In genomic region chr7:141455610-141456314, GRCm38 (mm10) we compare ENCODE assay signal across 8 mouse cellular contexts. TPM values are rescaled to one million over a fixed set of nuclear protein-coding genes. Genes with fewer than 3 reads are reported as not detected.
A peak's percentile ranks its signal among the peaks of the same experiment; 100 is the strongest.
DNase-seq lines count a peak whose midpoint lies in the region; ATAC-seq and TF ChIP-seq lines count a peak whose summit lies in the region.

No protein-coding gene starts in this region.

- no peaks in the 10 kb centered on the region for H3K27me3 ChIP-seq in Patski
- peaks cover 12% of the 10 kb centered on the region for H3K27me3 ChIP-seq in lung, embryonic 15.5 days
- H3K27me3 ChIP-seq in neural tube, embryonic 15.5 days (replicated peaks), result peaks cover 18% of the 10 kb centered on the region

- POLR2A ChIA-PET in Patski (lab: Charles Lee), result interaction anchor here (1.2 to 6.5 kb wide), 5 partner anchors 9 to 24 kb away, joined by 3 to 47 read pairs (median 4); partner anchors contain the start of gene Cd151

- peak overlapping the region; percentile 68 for H3K4me3 ChIP-seq in lung, embryonic 15.5 days
- H3K4me3 ChIP-seq in neural tube, embryonic 15.5 days (replicated peaks), result peak overlapping the region; percentile 61

- intact Hi-C loops in left cerebral cortex, postnatal 4 days (cut with DNase I), result no loop called here

- H3K9me3 ChIP-seq in lung, embryonic 15.5 days, result no peaks in the 10 kb centered on the region
- H3K9me3 ChIP-seq in neural tube, embryonic 15.5 days (replicated peaks), result no peaks in the 10 kb centered on the region

- peak; percentile 68 for DNase-seq in B cell, adult 2 months
- no peak for DNase-seq in Patski (ENCODE audit: low read depth, low spot score)
- DNase-seq in embryo, embryonic 10.5 days (ENCODE audit: low spot score), result peak; percentile 76
- DNase-seq in heart, adult 8-10 months (ENCODE audit: low spot score), result peak; percentile 88
- peak; percentile 90 for DNase-seq in kidney, adult 18-20 months
- no peak for DNase-seq in left cerebral cortex, postnatal 4 days

- TF ChIP-seq CTCF in Patski (IDR thresholded peaks at IDR 0.05), result no peak

- H3K9ac ChIP-seq in lung, embryonic 15.5 days, result peak overlapping the region; percentile 60
- peak overlapping the region; percentile 62 for H3K9ac ChIP-seq in neural tube, embryonic 15.5 days (replicated peaks)

- in situ Hi-C loops in Patski (cut with MboI; ENCODE audit: low pct_unique_long_range_greater_than_20kb), result loop anchor here (25.0 kb wide), 1 partner anchor 932 kb away; the partner anchor contains the start of genes Ctsd and Gm49369

- peaks cover 42% of the 10 kb centered on the region for H3K4me1 ChIP-seq in lung, embryonic 15.5 days
- peaks cover 24% of the 10 kb centered on the region for H3K4me1 ChIP-seq in neural tube, embryonic 15.5 days

- 2% methylated on average over 23 of the region's 23 CpGs for WGBS in lung, embryonic 15.5 days
- WGBS in neural tube, embryonic 15.5 days, result under 1% methylated on average over 23 of the region's 23 CpGs

- CTCF ChIA-PET in Patski (lab: Charles Lee), result interaction anchor here (1.1 to 1.3 kb wide), 2 partner anchors 14 to 17 kb away, joined by 3 read pairs; no protein-coding TSS in a partner anchor

- H3K4me2 ChIP-seq in lung, embryonic 15.5 days, result peak overlapping the region; percentile 89
- H3K4me2 ChIP-seq in neural tube, embryonic 15.5 days, result peak overlapping the region; percentile 86

- peak; percentile 29 for ATAC-seq in Patski
- peak; percentile 40; the same call in 1 of the 2 replicates for ATAC-seq in lung, embryonic 15.5 days (ENCODE audit: borderline replicate concordance, extremely low read depth, low FRiP score, low TSS enrichment)
- peak; percentile 33 for ATAC-seq in neural tube, embryonic 15.5 days (ENCODE audit: low FRiP score)

- H3K36me3 ChIP-seq in lung, embryonic 15.5 days, result peaks cover 20% of the 10 kb centered on the region
- peaks cover 34% of the 10 kb centered on the region for H3K36me3 ChIP-seq in neural tube, embryonic 15.5 days

- peak overlapping the region; percentile 87 for H3K27ac ChIP-seq in lung, embryonic 15.5 days
- peak overlapping the region; percentile 68 for H3K27ac ChIP-seq in neural tube, embryonic 15.5 days (replicated peaks)

RNA-seq across cellular contexts. Expression of gene Pnpla2, which starts 0.8 kb away (rescaled TPM):
- polyA plus RNA-seq in Patski (2021), result 90.7 TPM
- total RNA-seq in heart, adult 8-10 months (2022), result 100 to 1,000 TPM; 419 to 549 (median 431) TPM
- polyA plus RNA-seq in lung, embryonic 15.5 days (2015; fragmentation: Nextera tagmentation; extraction: Ambion mirVana), result 35.9 and 41.6 TPM in 2 replicates
- polyA plus RNA-seq in neural tube, embryonic 15.5 days (2015; fragmentation: Nextera tagmentation; extraction: Ambion mirVana), result 17.2 and 25.7 TPM in 2 replicates
- 10 to 100 TPM; 13.9 to 16.0 TPM for total RNA-seq in left cerebral cortex, postnatal 4 days (2021)

RNA-seq across cellular contexts. Expression of gene Cracr2b, which starts 5.1 kb away (rescaled TPM):
- polyA plus RNA-seq in Patski (2021), result 9.9 TPM
- total RNA-seq in heart, adult 8-10 months (2022), result 10 to 100 TPM; 17.7 to 24.2 (median 19.1) TPM
- polyA plus RNA-seq in lung, embryonic 15.5 days (2015; fragmentation: Nextera tagmentation; extraction: Ambion mirVana), result 35.6 and 40.8 TPM in 2 replicates
- polyA plus RNA-seq in neural tube, embryonic 15.5 days (2015; fragmentation: Nextera tagmentation; extraction: Ambion mirVana), result 7.1 and 9.6 TPM in 2 replicates
- total RNA-seq in left cerebral cortex, postnatal 4 days (2021), result 1 to 10 TPM; 4.4 to 4.9 TPM

RNA-seq across cellular contexts. Expression of gene Rplp2, which starts 8.6 kb away (rescaled TPM):
- polyA plus RNA-seq in Patski (2021), result 1,558 TPM
- total RNA-seq in heart, adult 8-10 months (2022), result 100 to 1,000 TPM; 796 to 941 (median 846) TPM
- polyA plus RNA-seq in lung, embryonic 15.5 days (2015; fragmentation: Nextera tagmentation; extraction: Ambion mirVana), result 1,155 and 1,294 TPM in 2 replicates
- 743 and 829 TPM in 2 replicates for polyA plus RNA-seq in neural tube, embryonic 15.5 days (2015; fragmentation: Nextera tagmentation; extraction: Ambion mirVana)
- total RNA-seq in left cerebral cortex, postnatal 4 days (2021), result 100 to 1,000 TPM; 894 to 998 TPM

RNA-seq across cellular contexts. Expression of gene Cd151, which starts 11.4 kb away (rescaled TPM):
- polyA plus RNA-seq in Patski (2021), result 551 TPM
- 100 to 1,000 TPM; 331 to 351 (median 345) TPM for total RNA-seq in heart, adult 8-10 months (2022)
- 24.4 and 30.7 TPM in 2 replicates for polyA plus RNA-seq in lung, embryonic 15.5 days (2015; fragmentation: Nextera tagmentation; extraction: Ambion mirVana)
- polyA plus RNA-seq in neural tube, embryonic 15.5 days (2015; fragmentation: Nextera tagmentation; extraction: Ambion mirVana), result 23.7 and 25.1 TPM in 2 replicates
- 10 to 100 TPM; 46.7 to 50.6 TPM for total RNA-seq in left cerebral cortex, postnatal 4 days (2021)

RNA-seq across cellular contexts. Expression of gene Pidd1, which starts 11.9 kb away (rescaled TPM):
- 4.9 TPM for polyA plus RNA-seq in Patski (2021)
- under 1 TPM; 0.32 to 0.62 (median 0.44) TPM for total RNA-seq in heart, adult 8-10 months (2022)
- 14.4 and 15.8 TPM in 2 replicates for polyA plus RNA-seq in lung, embryonic 15.5 days (2015; fragmentation: Nextera tagmentation; extraction: Ambion mirVana)
- 2.7 and 5.0 TPM in 2 replicates for polyA plus RNA-seq in neural tube, embryonic 15.5 days (2015; fragmentation: Nextera tagmentation; extraction: Ambion mirVana)
- 1 to 10 TPM; 5.5 to 6.6 TPM for total RNA-seq in left cerebral cortex, postnatal 4 days (2021)

Comparison
In these comparisons a context has a peak if more than half of its experiments do, and no peak if none do; other contexts are left out.
1. DNase-seq: peak in B cell, adult 2 months (2 of 2), embryo, embryonic 10.5 days (single experiment), heart, adult 8-10 months (single experiment) and kidney, adult 18-20 months (single experiment); none in Patski (single experiment) and left cerebral cortex, postnatal 4 days (single experiment).
2. Peak in every context shown above with its lines, with median percentiles within 50 percentile points of each other: ATAC-seq.